Mouse (Mus musculus): ENCODE results near the gene Idua. TPM values are rescaled to one million over a fixed set of nuclear protein-coding genes. Genes with fewer than 3 reads are reported as not detected.
A peak's percentile ranks its signal among the peaks of the same experiment; 100 is the strongest.

Idua gene
- total RNA-seq, 2 experiments from 2014 or later: 18.1 to 21.4 TPM

- DNase-seq: no peak
These were observed 20.7 kb downstream of the Idua start for GRCm38 (mm10) chr5:108680871-108681270.

GRCm38 (mm10) chr5:108689091-108689490 lies 29.0 kb downstream of the Idua start:
- DNase-seq: no peak

- no peak for DNase-seq
These were observed 31.0 kb downstream of the Idua start for GRCm38 (mm10) chr5:108691152-108691551.

GRCm38 (mm10) chr5:108692271-108692670 lies 32.1 kb downstream of the Idua start, which contains the start of gene Fgfrl1:
Gene Fgfrl1, plus strand, starts transcription at chr5:108692382.
- peak; percentile 66 to 78 for DNase-seq

- DNase-seq: peak; percentile 90 to 93
These were observed 33.7 kb downstream of the Idua start for GRCm38 (mm10) chr5:108693872-108694288.

- peak; percentile 35 to 52 for DNase-seq
These were observed 34.5 kb downstream of the Idua start for GRCm38 (mm10) chr5:108694352-108695261.

GRCm38 (mm10) chr5:108695861-108696260 lies 35.7 kb downstream of the Idua start:
- DNase-seq: no peak

- no peak for DNase-seq
These were observed 36.4 kb downstream of the Idua start for GRCm38 (mm10) chr5:108696542-108696941.

- DNase-seq: no peak
These were observed 37.2 kb downstream of the Idua start for GRCm38 (mm10) chr5:108697341-108697753.

GRCm38 (mm10) chr5:108700346-108700745 lies 40.2 kb downstream of the Idua start:
- DNase-seq: no peak

- no peak for DNase-seq
These were observed 41.4 kb downstream of the Idua start for GRCm38 (mm10) chr5:108701341-108702021.

- no peak for DNase-seq
These were observed 43.9 kb downstream of the Idua start for GRCm38 (mm10) chr5:108703754-108704626.

- DNase-seq: no peak
These were observed 47.6 kb downstream of the Idua start for GRCm38 (mm10) chr5:108707758-108708157.

GRCm38 (mm10) chr5:108708419-108708818 lies 48.3 kb downstream of the Idua start:
- DNase-seq: no peak

- no peak for DNase-seq
These were observed 49.0 kb downstream of the Idua start for GRCm38 (mm10) chr5:108708981-108709731.

GRCm38 (mm10) chr5:108711968-108712367 lies 51.8 kb downstream of the Idua start:
- no peak for DNase-seq

GRCm38 (mm10) chr5:108713096-108713495 lies 53.0 kb downstream of the Idua start:
- no peak for DNase-seq

- DNase-seq: no peak
These were observed 53.6 kb downstream of the Idua start for GRCm38 (mm10) chr5:108713691-108714090.

- peak in 1 of 2 experiments; percentile 45 for DNase-seq
These were observed 54.0 kb downstream of the Idua start for GRCm38 (mm10) chr5:108714149-108714548.

- DNase-seq: no peak
These were observed 55.8 kb downstream of the Idua start for GRCm38 (mm10) chr5:108715974-108716373.

GRCm38 (mm10) chr5:108718051-108718450 lies 57.9 kb downstream of the Idua start:
- DNase-seq: no peak
